Mouse (Mus musculus): ENCODE results near the gene Zfc3h1. TPM values are rescaled to one million over a fixed set of nuclear protein-coding genes. Genes with fewer than 3 reads are reported as not detected.

The Zfc3h1 gene
- polyA plus RNA-seq, 1 experiment from 2014 or later: 17.7 TPM

- Histone ChIP-seq H3K27ac (no peak overlapping the region), H3K9ac (no peak overlapping the region), H3K27me3 (no peaks in the 10 kb centered on the region), H3K9me3 (replicated peaks) (no peaks in the 10 kb centered on the region), H3K4me2 (no peak overlapping the region), H3K36me3 (ENCODE audit: poor library complexity, severe bottlenecking) (peaks cover 38% of the 10 kb centered on the region), H3K4me1 (peaks cover 35% of the 10 kb centered on the region), H3K4me3 (no peak overlapping the region)
- WGBS: 90% methylated on average over 4 of the region's 4 CpGs
- ATAC-seq: no peak
Measured at GRCm38 (mm10) chr10:115391076-115391475, 6.3 kb downstream of the Zfc3h1 start.

GRCm38 (mm10) chr10:115391896-115392295, 7.1 kb downstream of the Zfc3h1 start:
- Histone ChIP-seq H3K4me1 (peaks cover 27% of the 10 kb centered on the region), H3K27ac (no peak overlapping the region), H3K27me3 (no peaks in the 10 kb centered on the region), H3K9ac (no peak overlapping the region), H3K36me3 (ENCODE audit: poor library complexity, severe bottlenecking) (peaks cover 38% of the 10 kb centered on the region), H3K4me2 (no peak overlapping the region), H3K4me3 (no peak overlapping the region), H3K9me3 (replicated peaks) (no peaks in the 10 kb centered on the region)
- ATAC-seq: no peak
- WGBS: 100% methylated on average over 1 of the region's 1 CpGs

GRCm38 (mm10) chr10:115406393-115406792, 21.6 kb downstream of the Zfc3h1 start:
- Histone ChIP-seq H3K27me3 (no peaks in the 10 kb centered on the region), H3K9me3 (replicated peaks) (no peaks in the 10 kb centered on the region), H3K9ac (no peak overlapping the region), H3K36me3 (ENCODE audit: poor library complexity, severe bottlenecking) (peaks cover 63% of the 10 kb centered on the region), H3K4me1 (no peaks in the 10 kb centered on the region), H3K4me3 (no peak overlapping the region), H3K27ac (no peak overlapping the region), H3K4me2 (no peak overlapping the region)
- WGBS: 65% methylated on average over 6 of the region's 6 CpGs
- ATAC-seq: 0 out of 2 replicates have a peak, but pooled peaks have one; percentile 33

GRCm38 (mm10) chr10:115413496-115413895, 28.7 kb downstream of the Zfc3h1 start:
- no peak for ATAC-seq
- peaks cover 81% of the 10 kb centered on the region for H3K36me3 ChIP-seq (ENCODE audit: poor library complexity, severe bottlenecking)
- no peak overlapping the region for H3K27ac ChIP-seq
- H3K9me3 ChIP-seq (replicated peaks): no peaks in the 10 kb centered on the region
- no peak overlapping the region for H3K4me2 ChIP-seq
- H3K9ac ChIP-seq: no peak overlapping the region
- whole genome bisulfite sequencing: 91% methylated on average over 2 of the region's 2 CpGs
- no peaks in the 10 kb centered on the region for H3K27me3 ChIP-seq
- H3K4me1 ChIP-seq: no peaks in the 10 kb centered on the region
- no peak overlapping the region for H3K4me3 ChIP-seq

GRCm38 (mm10) chr10:115414056-115414455, 29.3 kb downstream of the Zfc3h1 start:
- Histone ChIP-seq H3K4me2 (no peak overlapping the region), H3K36me3 (ENCODE audit: poor library complexity, severe bottlenecking) (peaks cover 78% of the 10 kb centered on the region), H3K9ac (no peak overlapping the region), H3K4me1 (no peaks in the 10 kb centered on the region), H3K4me3 (no peak overlapping the region), H3K27ac (no peak overlapping the region), H3K27me3 (no peaks in the 10 kb centered on the region), H3K9me3 (replicated peaks) (no peaks in the 10 kb centered on the region)
- 85% methylated on average over 3 of the region's 3 CpGs for WGBS
- no peak for ATAC-seq

- H3K36me3 ChIP-seq (ENCODE audit: poor library complexity, severe bottlenecking): peaks cover 56% of the 10 kb centered on the region
- WGBS: 83% methylated on average over 4 of the region's 4 CpGs
Measured at GRCm38 (mm10) chr10:115421976-115422375, 37.2 kb downstream of the Zfc3h1 start.

GRCm38 (mm10) chr10:115425351-115425750, 40.6 kb downstream of the Zfc3h1 start:
- Histone ChIP-seq H3K4me1 (no peaks in the 10 kb centered on the region), H3K27me3 (no peaks in the 10 kb centered on the region), H3K4me2 (no peak overlapping the region), H3K4me3 (no peak overlapping the region), H3K27ac (no peak overlapping the region), H3K9ac (no peak overlapping the region), H3K9me3 (replicated peaks) (no peaks in the 10 kb centered on the region), H3K36me3 (ENCODE audit: poor library complexity, severe bottlenecking) (peaks cover 64% of the 10 kb centered on the region)
- WGBS: 51% methylated on average over 2 of the region's 2 CpGs
- ATAC-seq: no peak

More at GRCm38 (mm10) chr10:115421976-115422375, 37.2 kb downstream of the Zfc3h1 start:
- Histone ChIP-seq H3K4me2 (no peak overlapping the region), H3K4me3 (no peak overlapping the region), H3K9ac (no peak overlapping the region), H3K27me3 (no peaks in the 10 kb centered on the region), H3K9me3 (replicated peaks) (no peaks in the 10 kb centered on the region), H3K27ac (no peak overlapping the region), H3K4me1 (no peaks in the 10 kb centered on the region)
- no peak for ATAC-seq

- H3K4me1 ChIP-seq: no peaks in the 10 kb centered on the region
- H3K27me3 ChIP-seq: no peaks in the 10 kb centered on the region
- H3K4me3 ChIP-seq: no peak overlapping the region
- 86% methylated on average over 4 of the region's 4 CpGs for WGBS
- H3K9ac ChIP-seq: no peak overlapping the region
- H3K27ac ChIP-seq: no peak overlapping the region
- no peaks in the 10 kb centered on the region for H3K9me3 ChIP-seq (replicated peaks)
- peaks cover 31% of the 10 kb centered on the region for H3K36me3 ChIP-seq (ENCODE audit: poor library complexity, severe bottlenecking)
- H3K4me2 ChIP-seq: no peak overlapping the region
- no peak for ATAC-seq
Measured at GRCm38 (mm10) chr10:115437286-115437685, 52.5 kb downstream of the Zfc3h1 start.

GRCm38 (mm10) chr10:115448614-115449013, 63.9 kb downstream of the Zfc3h1 start:
- Histone ChIP-seq H3K4me2 (no peak overlapping the region), H3K4me3 (no peak overlapping the region), H3K36me3 (ENCODE audit: poor library complexity, severe bottlenecking) (no peaks in the 10 kb centered on the region), H3K27ac (no peak overlapping the region), H3K9ac (no peak overlapping the region), H3K27me3 (0 out of 2 replicates have a peak, but pooled peaks cover 2% of the 10 kb centered on the region), H3K4me1 (no peaks in the 10 kb centered on the region), H3K9me3 (replicated peaks) (peaks cover 8% of the 10 kb centered on the region; the same call in 1 of the 2 replicates)
- 93% methylated on average over 13 of the region's 13 CpGs for WGBS
- ATAC-seq: no peak

- H3K36me3 ChIP-seq (ENCODE audit: poor library complexity, severe bottlenecking): no peaks in the 10 kb centered on the region
- no peak for ATAC-seq
- no peak overlapping the region for H3K9ac ChIP-seq
- H3K27ac ChIP-seq: no peak overlapping the region
- 78% methylated on average over 6 of the region's 6 CpGs for WGBS
- H3K4me1 ChIP-seq: no peaks in the 10 kb centered on the region
- H3K9me3 ChIP-seq (replicated peaks): no peaks in the 10 kb centered on the region
- H3K4me2 ChIP-seq: no peak overlapping the region
- H3K4me3 ChIP-seq: no peak overlapping the region
- H3K27me3 ChIP-seq: peaks cover 50% of the 10 kb centered on the region
Measured at GRCm38 (mm10) chr10:115457368-115458021, 72.7 kb downstream of the Zfc3h1 start.

GRCm38 (mm10) chr10:115462646-115463045, 77.9 kb downstream of the Zfc3h1 start:
- H3K4me2 ChIP-seq: no peak overlapping the region
- no peak overlapping the region for H3K4me3 ChIP-seq
- no peak for ATAC-seq
- no peak overlapping the region for H3K9ac ChIP-seq
- no peaks in the 10 kb centered on the region for H3K36me3 ChIP-seq (ENCODE audit: poor library complexity, severe bottlenecking)
- H3K27me3 ChIP-seq: peaks cover 71% of the 10 kb centered on the region
- no peaks in the 10 kb centered on the region for H3K9me3 ChIP-seq (replicated peaks)
- no peak overlapping the region for H3K27ac ChIP-seq
- 83% methylated on average over 5 of the region's 5 CpGs for WGBS
- H3K4me1 ChIP-seq: no peaks in the 10 kb centered on the region

- H3K27ac ChIP-seq: no peak overlapping the region
- no peak overlapping the region for H3K4me2 ChIP-seq
- H3K36me3 ChIP-seq (ENCODE audit: poor library complexity, severe bottlenecking): no peaks in the 10 kb centered on the region
- H3K4me1 ChIP-seq: 0 out of 2 replicates have a peak, but pooled peaks cover 3% of the 10 kb centered on the region
- H3K9ac ChIP-seq: no peak overlapping the region
- H3K4me3 ChIP-seq: no peak overlapping the region
- H3K9me3 ChIP-seq (replicated peaks): no peaks in the 10 kb centered on the region
- no peak for ATAC-seq
- H3K27me3 ChIP-seq: peaks cover 81% of the 10 kb centered on the region
- 86% methylated on average over 7 of the region's 7 CpGs for WGBS
Measured at GRCm38 (mm10) chr10:115465072-115465471, 80.3 kb downstream of the Zfc3h1 start.

- peaks cover 84% of the 10 kb centered on the region for H3K27me3 ChIP-seq
Measured at GRCm38 (mm10) chr10:115465778-115466177, 81.0 kb downstream of the Zfc3h1 start.

More at GRCm38 (mm10) chr10:115465778-115466177, 81.0 kb downstream of the Zfc3h1 start:
- Histone ChIP-seq H3K4me2 (no peak overlapping the region), H3K4me3 (no peak overlapping the region), H3K27ac (no peak overlapping the region), H3K9ac (no peak overlapping the region), H3K9me3 (replicated peaks) (no peaks in the 10 kb centered on the region), H3K4me1 (0 out of 2 replicates have a peak, but pooled peaks cover 3% of the 10 kb centered on the region), H3K36me3 (ENCODE audit: poor library complexity, severe bottlenecking) (no peaks in the 10 kb centered on the region)
- no peak for ATAC-seq
- 88% methylated on average over 6 of the region's 6 CpGs for WGBS

Data from forebrain, embryonic 13.5 days (tissue).